Mouse (Mus musculus) embryo, embryonic 10 days (tissue): Measurements from ENCODE around the gene Hps6.

Source experiments
- DNase-seq: peaks from one replicate; pipeline ENCODE4 v3.0.0-alpha.2; 2015; ENCODE audit warnings: low spot score

The Hps6 gene

DNA sequence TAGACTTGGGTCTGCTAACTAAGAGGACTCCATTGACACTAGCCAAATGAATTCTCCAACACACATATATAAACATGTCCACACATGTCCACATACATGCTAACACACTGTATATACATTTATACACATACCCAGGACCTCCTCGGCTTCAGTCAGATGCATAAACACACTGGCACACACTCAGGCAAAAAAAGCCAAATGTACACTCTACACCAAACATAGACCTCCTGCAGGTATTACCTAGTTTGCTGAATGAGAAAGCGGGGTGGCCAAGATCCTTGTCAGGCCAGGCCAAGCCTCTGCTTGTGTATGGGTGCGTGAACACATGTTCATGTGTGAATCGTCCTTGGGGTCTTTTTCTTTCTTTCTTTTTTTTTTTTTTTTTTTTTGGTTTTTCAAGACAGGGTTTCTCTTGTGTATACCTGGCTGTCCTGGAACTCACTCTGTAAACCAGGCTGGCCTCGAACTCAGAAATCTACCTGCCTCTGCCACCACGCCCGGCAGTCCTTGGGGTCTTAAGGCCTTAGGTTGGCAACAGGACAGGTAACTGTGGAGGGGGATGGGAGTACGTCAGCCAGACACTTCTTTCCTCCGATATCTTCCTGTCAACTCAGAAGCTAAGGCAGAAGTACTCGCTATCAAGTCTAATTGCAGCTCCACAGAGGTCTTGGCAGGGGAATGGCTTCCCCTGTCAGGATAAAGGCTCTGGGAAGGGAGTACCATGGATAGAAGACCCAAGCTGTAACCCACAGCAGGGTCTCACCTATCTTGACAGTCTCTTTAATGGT, 27.1 kb downstream of the Hps6 start:
- no peak for DNase-seq

DNA sequence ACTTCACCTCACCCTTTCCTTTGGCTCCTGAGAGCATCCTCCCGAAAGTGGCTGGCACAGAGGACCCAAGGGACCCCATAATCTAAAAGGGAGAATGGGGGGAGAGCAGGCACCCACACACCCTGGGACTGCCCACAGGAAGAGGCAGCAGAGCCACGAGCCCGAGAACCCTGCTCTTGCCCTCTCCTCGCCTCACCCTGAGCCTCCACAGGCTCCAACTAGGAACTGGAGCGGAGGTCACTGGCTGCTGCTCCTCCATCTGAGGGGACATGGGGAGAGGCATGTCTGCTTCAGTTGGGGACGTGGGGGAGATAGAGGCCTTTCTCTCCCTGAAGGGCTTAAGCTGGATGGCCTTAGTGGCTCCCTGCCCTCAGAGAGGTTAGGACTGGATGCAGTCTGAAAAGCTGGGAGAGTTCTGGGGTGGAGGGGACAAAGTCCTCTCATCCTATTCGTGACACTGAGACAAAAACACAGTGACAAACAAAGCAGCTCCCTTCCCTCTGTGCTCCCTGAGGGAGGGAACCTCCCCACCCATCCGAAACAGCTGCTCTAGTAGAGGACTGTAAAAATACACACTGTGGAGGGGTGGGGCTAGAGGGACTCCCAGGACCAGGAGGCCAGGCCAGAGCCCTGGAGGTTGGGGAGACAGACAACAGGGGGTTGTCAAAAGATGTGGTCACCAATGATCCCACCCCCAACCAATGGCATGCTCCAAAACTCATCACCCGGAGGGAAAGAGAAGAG, 28.6 kb downstream of the Hps6 start:
- DNase-seq = no peak

DNA sequence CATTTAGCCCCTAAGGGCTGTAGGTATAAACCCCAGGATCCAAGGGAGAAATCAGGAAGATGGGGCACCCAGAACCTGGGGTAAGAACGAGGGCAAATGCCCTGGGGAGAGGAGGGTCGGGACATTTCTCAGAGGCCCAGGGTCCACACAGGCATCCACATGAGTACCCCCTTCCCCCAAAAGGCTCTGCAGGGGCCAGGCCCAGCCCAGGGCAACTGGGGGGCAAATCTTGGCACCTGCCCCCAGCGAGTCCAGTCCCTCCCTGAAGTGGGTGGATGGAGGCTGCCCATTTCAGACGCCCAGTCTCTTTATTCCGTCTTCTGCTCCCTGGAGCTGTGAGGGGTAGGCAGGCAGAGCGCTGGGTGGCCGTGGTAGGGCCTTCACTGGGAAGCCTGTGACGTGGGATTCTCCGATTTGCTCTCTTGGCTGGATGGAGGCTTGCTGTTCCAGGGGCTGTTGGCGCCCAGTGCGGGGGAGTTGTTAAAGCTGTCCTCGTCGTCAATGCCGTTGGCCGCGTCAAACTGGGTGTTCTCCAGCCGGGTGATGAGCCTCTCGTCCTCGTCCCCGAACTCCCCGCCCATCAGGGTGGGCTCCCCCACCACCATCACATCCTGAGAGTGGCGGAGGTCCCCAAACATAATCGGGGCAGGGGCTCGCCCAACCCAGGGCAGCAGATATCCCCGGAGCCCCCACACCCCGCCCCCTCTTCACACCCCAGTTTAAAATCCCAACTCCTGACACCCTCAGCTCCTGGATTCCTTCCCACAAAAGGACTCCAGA, 29.6 kb downstream of the Hps6 start:
- DNase-seq = no peak

GRCm38 (mm10) chr19:46033911-46034310, 30.6 kb downstream of the Hps6 start:
- DNase-seq = no peak

- no peak for DNase-seq
Measured at GRCm38 (mm10) chr19:46035971-46036370, 32.7 kb downstream of the Hps6 start.

DNA sequence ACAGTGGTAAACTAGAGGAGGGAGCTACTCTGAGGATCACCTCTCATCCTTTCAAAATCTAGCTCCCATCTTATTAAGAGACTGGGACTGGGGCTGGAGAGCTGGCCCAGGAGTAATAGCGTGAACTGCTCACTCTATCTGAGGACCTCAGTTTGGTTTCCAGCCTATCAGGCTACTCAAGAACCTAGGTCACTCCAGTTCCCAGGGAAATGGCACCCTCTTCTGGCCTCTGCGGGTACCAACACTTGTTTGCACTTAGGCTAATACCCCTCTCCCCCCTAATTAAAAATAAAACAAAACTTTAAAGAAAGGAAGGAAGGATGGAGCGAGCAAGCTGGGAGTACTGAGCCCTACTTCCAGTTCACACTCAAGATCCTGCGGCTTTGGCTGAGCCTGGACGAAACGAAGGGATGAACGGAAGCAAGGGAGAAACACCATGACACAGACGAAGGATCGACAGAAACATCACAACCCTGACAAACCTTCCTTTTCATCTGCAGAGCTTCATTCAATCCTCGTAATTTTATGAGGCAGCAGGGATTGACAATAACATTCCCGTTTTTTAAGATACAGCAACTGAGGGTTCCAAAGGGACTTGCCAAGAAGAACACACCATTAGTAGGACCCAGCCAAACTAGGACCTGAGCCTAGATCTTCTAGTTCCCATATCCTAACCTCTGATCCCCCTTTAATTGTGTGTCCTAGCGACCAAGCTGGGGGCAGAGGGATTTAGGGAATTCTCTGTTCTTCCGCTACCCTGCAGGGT, 33.4 kb downstream of the Hps6 start:
- peak; percentile 43 for DNase-seq

GRCm38 (mm10) chr19:46037243-46037924, 34.1 kb downstream of the Hps6 start:
- DNase-seq = no peak

DNA sequence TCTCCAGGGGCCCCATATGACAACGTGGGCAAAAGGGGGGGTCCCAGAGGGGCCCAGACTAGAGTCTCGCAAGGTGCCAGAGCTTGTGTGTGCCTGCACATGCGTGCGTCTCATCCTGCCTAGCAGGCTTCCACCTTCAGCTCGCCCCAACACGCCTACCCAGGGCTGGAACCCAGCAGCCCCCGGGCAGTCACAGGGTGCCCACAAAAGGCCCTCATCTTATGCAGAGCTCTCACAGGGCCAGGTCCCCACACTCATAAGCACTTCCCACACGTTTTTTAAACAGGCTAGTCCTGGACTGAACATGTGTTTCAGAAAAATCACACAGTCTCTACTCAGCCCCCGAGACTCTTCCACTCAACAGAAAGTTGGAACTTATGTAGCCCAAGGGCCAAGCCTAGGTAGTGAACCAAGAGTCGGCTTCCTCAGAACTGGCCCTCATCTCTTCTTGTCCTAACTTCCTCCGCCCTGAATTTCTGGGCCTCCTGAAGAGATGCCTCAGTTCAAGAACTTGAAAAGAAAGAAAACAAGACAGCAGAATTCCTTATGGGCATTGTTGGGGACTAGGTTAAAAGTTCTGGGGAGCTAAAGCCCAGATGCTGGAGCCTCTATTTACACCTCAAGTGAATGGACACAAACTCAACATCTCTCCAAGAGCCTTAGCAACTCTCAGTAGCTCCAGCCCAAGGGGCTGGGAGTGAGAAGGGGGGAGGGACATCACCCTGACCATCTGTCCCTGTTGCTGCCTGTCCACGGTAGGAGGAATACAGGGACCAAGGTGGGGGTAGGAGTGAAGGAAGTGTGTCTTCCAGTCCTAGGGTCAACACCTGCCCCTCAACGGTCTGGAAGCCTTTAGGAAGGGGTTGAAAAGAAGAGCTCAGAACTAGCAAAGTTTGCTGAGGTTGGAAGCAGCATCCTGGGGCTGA, 34.9 kb downstream of the Hps6 start:
- DNase-seq = no peak

DNA sequence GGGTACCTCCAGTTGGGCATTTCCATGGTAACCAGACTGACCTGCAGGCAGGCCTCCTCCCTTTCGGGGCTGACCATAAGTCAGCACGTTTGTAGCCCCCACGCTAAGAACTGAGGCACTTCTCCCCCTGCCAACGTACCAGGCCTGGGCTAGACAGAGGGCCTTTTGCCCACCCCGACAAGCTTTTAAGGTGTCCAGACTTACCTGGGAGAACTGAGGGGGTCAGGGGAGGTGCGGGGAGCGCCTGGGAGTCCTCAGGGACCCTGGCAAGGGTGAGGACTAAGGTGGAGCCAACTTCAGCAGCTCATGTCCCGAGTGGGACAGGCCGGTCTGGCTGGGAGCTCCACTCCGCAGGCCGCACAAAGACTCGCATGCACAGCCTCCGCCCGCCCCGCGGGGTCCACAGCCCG, 35.5 kb downstream of the Hps6 start:
- DNase-seq = peak; percentile 47

DNA sequence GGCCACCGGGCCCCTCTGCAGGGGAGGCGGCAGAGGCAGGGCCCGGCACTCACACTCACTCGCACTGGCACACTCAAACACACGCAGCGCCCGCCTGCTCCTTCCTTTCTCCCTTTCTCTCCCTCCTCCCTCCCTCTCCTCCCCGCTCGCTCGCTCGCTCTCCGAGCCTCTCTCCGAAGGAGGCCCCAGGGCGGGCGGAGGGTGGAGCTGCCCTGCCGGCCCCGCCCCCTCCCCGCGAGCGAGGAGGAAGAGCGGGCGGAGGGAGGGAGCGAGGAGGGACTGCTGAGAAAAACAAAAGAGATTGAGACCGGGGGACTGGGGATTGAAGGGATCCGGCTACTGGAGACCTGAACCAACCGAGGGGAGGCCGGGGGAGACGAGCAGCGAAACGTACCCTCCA, 36.2 kb downstream of the Hps6 start:
- peak; percentile 94 for DNase-seq

DNA sequence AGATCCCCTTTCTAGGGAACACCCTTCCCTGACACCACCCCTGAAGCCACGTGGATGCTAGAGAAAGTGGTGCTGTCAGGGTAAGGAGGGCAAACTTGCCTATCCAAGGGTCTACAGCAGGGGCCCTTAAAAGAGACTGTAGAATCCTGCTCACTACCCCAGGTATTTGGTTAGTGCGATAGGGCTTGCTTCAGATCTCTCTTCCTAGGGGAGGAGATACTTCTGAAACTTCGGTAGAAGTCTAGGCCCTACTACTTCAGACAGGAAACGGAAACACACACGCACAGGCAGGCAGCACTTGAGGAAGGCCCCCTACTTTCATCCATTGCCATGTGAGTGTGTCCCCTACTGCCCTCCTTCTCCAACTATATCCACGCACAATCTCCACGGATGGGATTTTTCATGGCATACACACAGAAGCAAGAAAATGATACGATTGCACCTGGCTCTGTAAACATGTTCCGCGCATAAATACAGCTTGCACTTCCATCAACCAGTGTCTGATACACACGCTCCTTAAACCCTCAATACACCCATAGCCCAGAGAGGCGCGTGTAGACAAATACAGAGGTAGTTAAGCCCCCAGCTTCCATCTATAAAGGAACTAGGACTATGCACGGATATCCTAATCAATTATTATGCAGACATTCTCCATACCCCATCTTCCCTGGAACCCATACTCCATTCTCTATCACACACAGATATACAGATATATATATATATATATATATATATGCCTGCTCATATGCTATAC, 37.0 kb downstream of the Hps6 start:
- no peak for DNase-seq

DNA sequence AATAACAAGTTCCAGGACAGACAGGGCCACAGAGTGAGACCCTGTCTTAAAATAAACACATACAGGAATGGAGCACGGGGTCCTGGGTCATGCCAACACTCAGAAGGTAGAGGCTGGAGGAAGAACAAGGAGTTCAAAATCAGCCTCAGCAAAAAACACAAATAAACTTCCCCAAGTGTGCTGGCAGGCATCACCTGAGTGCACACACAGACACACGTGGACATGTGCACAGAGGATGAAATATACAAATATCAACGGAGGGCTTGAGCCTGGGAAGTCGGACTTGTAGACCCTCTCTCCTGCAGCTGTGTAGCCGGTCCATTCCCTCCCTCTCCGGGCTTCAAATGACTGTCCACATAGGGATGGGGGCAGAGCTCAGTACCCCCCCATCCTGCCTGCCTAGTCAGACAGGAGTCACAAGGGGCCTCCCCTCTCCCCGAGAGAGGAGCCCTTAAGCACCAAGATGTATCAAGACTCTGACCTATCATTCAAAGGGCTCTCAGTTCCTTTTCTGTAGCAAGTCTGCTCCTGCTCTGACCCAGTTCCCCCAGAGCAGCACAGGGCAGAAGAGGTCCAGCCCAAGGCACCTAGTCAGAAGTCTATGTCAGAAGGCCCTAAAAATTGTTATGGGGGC, 38.1 kb downstream of the Hps6 start:
- no peak for DNase-seq

DNA sequence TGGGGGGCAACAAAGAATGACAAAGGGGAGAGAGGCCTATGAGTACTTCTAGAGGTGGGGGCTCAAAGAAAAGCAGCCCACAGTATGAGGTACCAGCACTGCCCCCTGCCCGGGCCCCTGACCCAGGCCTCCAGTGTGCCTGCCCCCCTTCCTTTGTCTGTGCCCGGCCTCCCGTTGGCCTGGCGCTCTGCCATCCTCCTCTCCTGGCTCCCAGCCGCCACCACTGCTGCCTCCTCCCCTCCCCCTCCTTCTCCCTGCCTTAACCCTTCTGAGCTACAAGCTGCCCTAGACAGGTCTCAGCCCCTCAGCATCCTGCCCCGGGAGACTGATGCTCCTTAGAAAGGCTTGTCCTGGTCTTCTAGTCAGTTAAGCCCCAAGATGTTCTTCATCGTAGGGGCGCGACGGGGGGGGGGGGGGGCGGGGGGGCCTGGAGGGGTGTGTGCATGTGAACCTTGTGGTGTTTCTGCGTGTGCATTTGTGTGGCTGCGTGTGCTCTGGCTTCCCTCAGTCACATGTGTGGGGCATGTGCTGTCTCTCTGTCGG, 38.7 kb downstream of the Hps6 start:
- peak; percentile 82 for DNase-seq

DNA sequence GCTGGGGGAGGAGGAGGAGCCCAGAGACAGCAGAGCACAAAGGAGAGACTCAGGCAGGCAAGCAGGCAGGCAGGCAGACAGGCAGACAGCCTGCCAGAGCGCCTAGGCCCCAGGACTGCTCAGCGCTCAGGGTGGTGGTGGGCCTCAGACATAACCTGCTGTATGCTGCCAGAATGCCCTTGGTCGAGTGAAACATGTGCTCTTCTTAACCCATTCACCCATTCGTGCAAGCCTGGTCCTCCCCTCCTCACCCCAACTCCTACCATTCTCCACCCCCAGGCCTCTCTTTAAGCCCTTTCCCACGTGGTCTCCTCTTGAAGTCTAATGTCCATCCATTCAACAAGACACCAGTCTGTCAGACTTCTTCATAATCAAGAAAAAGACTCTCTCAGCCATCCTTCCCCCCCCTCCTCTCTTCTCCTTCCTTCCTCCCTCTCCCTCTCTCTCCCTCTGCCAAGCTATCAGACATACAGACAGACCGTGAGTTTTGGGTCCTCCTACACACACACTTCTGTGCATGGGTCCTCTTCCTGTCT, 39.2 kb downstream of the Hps6 start:
- peak; percentile 78 for DNase-seq

GRCm38 (mm10) chr19:46043380-46043779, 40.1 kb downstream of the Hps6 start:
- DNase-seq = no peak

- peak; percentile 39 for DNase-seq
Measured at GRCm38 (mm10) chr19:46044271-46044992, 41.1 kb downstream of the Hps6 start, which contains the start of gene Pprc1. Gene Pprc1, plus strand, starts transcription at chr19:46044886.

DNA sequence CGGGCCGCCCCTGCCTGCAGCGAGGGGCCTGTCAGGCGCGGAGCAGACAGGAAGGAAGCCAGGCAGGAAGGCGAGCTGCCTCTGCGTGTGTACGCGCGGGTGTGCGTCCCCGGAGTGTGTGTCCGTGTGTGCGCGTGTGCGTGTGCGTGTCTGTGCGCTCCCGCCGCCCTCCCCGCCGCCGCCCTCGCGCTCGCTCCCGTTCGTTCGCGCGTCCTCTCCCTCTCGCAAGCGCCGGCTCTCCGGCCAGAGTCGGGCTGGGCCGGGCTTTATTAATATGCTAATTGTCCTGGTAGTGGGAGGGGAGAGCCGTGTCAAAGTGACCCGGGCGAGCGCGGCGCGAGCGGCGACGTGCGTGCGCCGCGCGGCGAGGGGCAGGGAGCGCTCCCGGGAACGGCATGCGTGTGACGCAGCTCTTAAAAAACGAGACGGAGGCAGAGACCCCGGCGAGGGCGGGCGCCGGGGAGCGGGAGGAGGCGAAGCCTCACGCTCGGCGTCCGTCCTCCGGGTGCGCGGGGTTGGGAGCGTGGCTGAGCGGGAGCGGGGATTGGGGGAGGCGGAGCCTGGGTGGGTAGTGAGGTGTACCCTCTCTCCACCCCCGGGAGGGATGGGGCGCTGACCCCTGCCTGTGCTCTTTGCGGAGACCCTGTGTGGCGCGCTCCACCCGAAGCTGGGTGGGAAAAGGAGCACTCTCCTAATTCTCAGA, 41.8 kb downstream of the Hps6 start, which contains the start of gene Ldb1:
Gene Ldb1 (minus strand): TSS at position 222 of the 703 bp plus-strand sequence.
- DNase-seq = peak; percentile 89
